Mouse (Mus musculus): Measurements from ENCODE around the gene Dmrtc1c2.
"Not testable (repeated sequence)": the region's sequence is repeated elsewhere in the genome, so short reads cannot be mapped to it uniquely, and the experiment has no call there.

Dmrtc1c2 gene

DNA sequence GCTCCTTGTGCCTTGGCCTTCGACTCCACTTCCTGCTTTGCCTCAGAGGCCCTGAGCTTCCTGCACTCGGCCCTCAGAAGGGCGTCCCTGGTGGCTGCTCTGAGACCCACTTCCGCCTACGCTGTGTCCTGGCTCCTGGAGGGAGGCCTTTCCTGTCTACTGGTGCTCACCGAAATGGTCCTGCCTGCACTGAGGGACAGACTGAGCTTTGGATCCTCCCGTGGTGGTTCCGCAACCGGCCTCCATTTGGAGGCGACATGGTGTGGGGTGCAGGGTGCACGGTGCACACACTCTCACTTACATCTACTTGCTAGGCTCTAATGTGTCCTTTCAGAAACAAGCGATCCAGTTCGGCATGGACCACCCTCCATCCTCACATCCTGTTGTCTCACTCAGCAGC, at the start of gene Dmrtc1c2:
Dmrtc1c2 (minus strand) TSS at position 101 of the 400 bp plus-strand sequence.
- not testable (repeated sequence) for DNase-seq (ENCODE audit: low spot score)

DNA sequence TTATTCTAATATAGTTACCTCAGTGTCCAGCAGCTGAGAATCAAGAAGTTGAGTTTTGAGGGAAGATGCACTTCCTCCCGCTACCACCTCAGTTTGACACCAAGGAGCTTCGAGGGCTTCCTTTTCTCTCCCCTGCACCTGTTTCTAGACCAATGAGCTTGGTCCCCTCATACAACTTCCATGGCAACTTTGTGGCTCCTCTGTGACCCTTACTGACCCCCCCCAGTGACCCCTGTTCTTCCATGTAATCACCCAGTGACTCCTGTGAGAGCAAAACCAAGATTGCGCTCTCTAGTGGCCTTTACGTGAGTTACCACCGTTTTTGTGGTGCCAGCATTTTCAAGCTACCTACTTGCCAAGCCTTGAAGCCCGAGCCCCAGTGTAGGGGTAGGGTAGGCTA, 13.5 kb upstream of the Dmrtc1c2 start, which contains the start of gene 1700031F05Rik:
1700031F05Rik (minus strand) TSS at position 101 of the 400 bp plus-strand sequence.
- DNase-seq (ENCODE audit: low spot score): no peak

DNA sequence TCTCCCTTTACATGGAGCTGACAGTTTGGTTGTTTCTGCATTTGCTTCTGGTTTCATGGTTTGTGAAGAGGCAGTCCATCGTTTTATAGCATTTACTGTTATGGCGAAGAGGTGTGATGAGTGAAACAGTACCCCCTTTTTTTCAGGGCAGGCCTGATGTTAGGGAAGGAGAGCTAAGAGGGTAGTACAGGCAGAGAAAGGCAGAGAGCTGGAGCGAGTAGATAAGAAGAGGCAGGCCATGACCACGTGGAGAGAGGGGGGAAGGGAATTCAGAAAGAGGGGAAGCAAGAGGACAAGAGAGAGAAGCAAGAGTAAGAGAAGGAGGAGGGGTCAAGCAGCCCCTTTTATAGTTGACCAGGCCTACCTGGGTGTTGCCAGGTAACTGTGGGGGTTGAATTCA, 42.1 kb downstream of the Dmrtc1c2 start:
- no peak for DNase-seq (ENCODE audit: low spot score)

DNA sequence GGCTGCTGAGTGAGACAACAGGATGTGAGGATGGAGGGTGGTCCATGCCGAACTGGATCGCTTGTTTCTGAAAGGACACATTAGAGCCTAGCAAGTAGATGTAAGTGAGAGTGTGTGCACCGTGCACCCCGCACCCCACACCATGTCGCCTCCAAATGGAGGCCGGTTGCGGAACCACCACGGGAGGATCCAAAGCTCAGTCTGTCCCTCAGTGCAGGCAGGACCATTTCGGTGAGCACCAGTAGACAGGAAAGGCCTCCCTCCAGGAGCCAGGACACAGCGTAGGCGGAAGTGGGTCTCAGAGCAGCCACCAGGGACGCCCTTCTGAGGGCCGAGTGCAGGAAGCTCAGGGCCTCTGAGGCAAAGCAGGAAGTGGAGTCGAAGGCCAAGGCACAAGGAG, 51.8 kb downstream of the Dmrtc1c2 start, which contains the start of gene Dmrtc1c1:
Dmrtc1c1 (plus strand) TSS at position 301 of the 400 bp plus-strand sequence.
- DNase-seq (ENCODE audit: low spot score): not testable (repeated sequence)
